Mouse (Mus musculus): ENCODE measurements around the gene Rbm46. TPM values are rescaled to one million over a fixed set of nuclear protein-coding genes. Genes with fewer than 3 reads are reported as not detected.

Rbm46 gene
- total and polyA plus RNA-seq, 3 experiments, result 0.10 to 0.16 (median 0.14) TPM

DNA sequence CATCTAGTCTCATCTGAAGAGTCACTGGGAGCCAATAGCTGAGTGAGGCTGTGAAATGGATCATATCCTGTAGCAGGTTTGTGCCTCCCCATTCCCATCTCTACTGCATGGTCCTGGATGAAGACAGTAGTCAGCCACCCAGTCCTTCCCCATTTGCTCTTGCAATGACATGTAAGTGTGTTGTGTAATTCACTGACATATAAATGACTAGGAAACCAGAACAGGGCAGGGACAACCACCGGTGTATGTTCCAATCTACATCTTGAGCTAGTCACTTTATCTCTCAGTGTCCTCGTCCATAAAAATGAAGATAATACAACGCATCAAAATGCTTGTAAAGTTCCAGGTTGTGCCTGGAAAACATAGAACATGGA lies 75.8 kb downstream of the Rbm46 start:
- TF ChIP-seq POLR2A (IDR thresholded peaks at IDR 0.05; ENCODE audit: insufficient read depth, low read depth, low read length), result no peak
- no peak for TF ChIP-seq EP300 (IDR thresholded peaks at IDR 0.05; ENCODE audit: insufficient read depth, low read depth, low read length)
- no peak for TF ChIP-seq CTCF (IDR thresholded peaks at IDR 0.05)
- H3K27ac ChIP-seq, result no peak overlapping the region
- intact Hi-C loops (cut with DNase I), result no loop called here
- DNase-seq, result no peak
- no peaks in the 10 kb centered on the region for H3K36me3 ChIP-seq (ENCODE audit: control insufficient read depth, insufficient read depth, low read length)
- H3K27me3 ChIP-seq (ENCODE audit: control insufficient read depth, insufficient read depth, low read length), result no peaks in the 10 kb centered on the region
- no peaks in the 10 kb centered on the region for H3K4me1 ChIP-seq (ENCODE audit: control insufficient read depth, insufficient read depth, low read length)
- WGBS, result 73% methylated on average over 3 of the region's 3 CpGs
- no peak overlapping the region for H3K9ac ChIP-seq (ENCODE audit: low read depth, low read length)
- H3K4me3 ChIP-seq, result no peak overlapping the region
- H3K79me2 ChIP-seq (replicated peaks; ENCODE audit: control insufficient read depth, insufficient read depth, low read length), result no peaks in the 10 kb centered on the region

DNA sequence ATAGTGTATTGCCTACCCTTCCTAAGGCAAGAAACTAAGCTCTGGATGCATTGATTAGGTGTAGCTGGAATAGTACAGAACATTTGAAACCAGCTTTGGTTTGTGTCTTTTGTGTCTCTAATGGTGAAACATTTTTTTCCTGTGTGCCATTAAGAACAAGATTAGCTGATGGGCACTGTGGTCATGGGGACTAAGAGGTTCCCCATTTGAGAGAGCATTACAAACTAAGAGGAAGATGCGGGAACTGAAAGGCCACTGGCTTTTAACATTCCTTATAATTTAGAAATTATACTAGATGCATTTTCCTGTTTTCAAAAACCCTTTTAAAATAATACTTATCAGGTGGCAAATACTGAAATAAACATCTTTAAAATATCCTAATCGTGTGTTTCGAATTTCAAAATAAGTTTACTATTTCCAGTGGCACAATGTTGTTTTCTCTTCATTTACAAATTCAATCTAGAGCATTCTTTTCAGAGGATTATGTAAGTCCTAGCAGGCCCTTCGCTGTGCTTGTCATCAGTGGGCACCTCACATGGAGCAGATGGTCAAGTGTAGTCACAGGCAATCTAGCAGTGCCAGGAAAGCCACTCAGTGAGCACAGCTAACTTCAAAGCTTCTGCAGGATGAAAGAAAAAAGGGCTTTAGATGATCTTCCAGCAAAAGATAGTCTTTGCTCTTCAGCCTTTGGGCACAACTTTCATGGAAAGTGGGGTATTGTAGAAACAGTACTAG lies 76.4 kb downstream of the Rbm46 start:
- Histone ChIP-seq H3K4me1 (ENCODE audit: control insufficient read depth, insufficient read depth, low read length) (no peaks in the 10 kb centered on the region), H3K36me3 (ENCODE audit: control insufficient read depth, insufficient read depth, low read length) (no peaks in the 10 kb centered on the region), H3K79me2 (replicated peaks; ENCODE audit: control insufficient read depth, insufficient read depth, low read length) (no peaks in the 10 kb centered on the region), H3K27ac (no peak overlapping the region), H3K4me3 (no peak overlapping the region), H3K9ac (ENCODE audit: low read depth, low read length) (no peak overlapping the region), H3K27me3 (ENCODE audit: control insufficient read depth, insufficient read depth, low read length) (no peaks in the 10 kb centered on the region)
- intact Hi-C loops (cut with DNase I), result no loop called here
- 74% methylated on average over 4 of the region's 4 CpGs for WGBS
- TF ChIP-seq EP300 (IDR thresholded peaks at IDR 0.05; ENCODE audit: insufficient read depth, low read depth, low read length), result no peak
- no peak for TF ChIP-seq CTCF (IDR thresholded peaks at IDR 0.05)
- TF ChIP-seq POLR2A (IDR thresholded peaks at IDR 0.05; ENCODE audit: insufficient read depth, low read depth, low read length), result no peak
- DNase-seq, result no peak

DNA sequence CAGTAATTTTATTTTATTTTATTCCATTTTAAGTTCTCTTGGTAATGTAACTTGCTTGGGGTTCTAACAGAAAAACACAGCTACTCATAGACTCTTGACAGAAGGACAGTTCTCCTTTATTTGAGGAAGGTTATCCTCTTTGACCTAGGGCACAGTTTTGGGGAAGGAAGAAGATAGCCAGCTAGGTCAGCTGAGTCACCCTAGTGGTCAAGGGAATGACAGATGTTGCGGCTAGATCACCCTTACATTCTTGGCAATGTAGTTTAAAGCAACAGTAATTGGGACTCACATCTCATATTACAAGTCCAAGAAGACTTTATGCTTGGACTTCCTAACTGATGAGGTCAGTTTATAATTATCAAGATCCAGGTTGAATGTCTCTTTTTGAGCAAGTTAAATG lies 82.6 kb downstream of the Rbm46 start:
- intact Hi-C loops (cut with DNase I), result no loop called here
- WGBS, result 44% methylated on average over 1 of the region's 1 CpGs
- Histone ChIP-seq H3K27me3 (ENCODE audit: control insufficient read depth, insufficient read depth, low read length) (no peaks in the 10 kb centered on the region), H3K27ac (no peak overlapping the region), H3K4me3 (no peak overlapping the region), H3K79me2 (replicated peaks; ENCODE audit: control insufficient read depth, insufficient read depth, low read length) (no peaks in the 10 kb centered on the region), H3K9ac (ENCODE audit: low read depth, low read length) (no peak overlapping the region), H3K4me1 (ENCODE audit: control insufficient read depth, insufficient read depth, low read length) (no peaks in the 10 kb centered on the region), H3K36me3 (ENCODE audit: control insufficient read depth, insufficient read depth, low read length) (no peaks in the 10 kb centered on the region)
- TF ChIP-seq POLR2A (IDR thresholded peaks at IDR 0.05; ENCODE audit: insufficient read depth, low read depth, low read length) (no peak), EP300 (IDR thresholded peaks at IDR 0.05; ENCODE audit: insufficient read depth, low read depth, low read length) (no peak), CTCF (IDR thresholded peaks at IDR 0.05) (no peak)
- DNase-seq, result no peak

DNA sequence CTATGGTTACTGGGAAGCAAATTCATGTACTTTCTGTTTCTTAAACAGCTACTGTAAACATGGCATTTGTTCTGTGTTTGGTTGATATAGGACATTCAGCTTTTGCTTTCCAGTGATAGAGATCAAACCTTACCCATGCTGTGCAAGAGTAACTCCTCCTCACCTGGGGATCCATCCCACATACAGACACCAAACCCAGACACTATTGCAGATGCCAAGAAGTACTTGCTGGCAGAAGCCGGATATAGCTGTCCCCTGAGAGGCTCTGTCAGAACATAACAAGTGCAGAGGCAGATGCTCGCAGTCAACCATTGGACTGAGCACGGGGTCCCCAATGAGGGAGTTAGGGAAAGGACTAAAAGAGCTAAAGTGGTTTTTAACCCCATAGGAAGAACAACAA lies 84.6 kb downstream of the Rbm46 start:
- Histone ChIP-seq H3K79me2 (replicated peaks; ENCODE audit: control insufficient read depth, insufficient read depth, low read length) (no peaks in the 10 kb centered on the region), H3K4me3 (no peak overlapping the region), H3K36me3 (ENCODE audit: control insufficient read depth, insufficient read depth, low read length) (no peaks in the 10 kb centered on the region), H3K9ac (ENCODE audit: low read depth, low read length) (no peak overlapping the region), H3K4me1 (ENCODE audit: control insufficient read depth, insufficient read depth, low read length) (no peaks in the 10 kb centered on the region), H3K27ac (no peak overlapping the region), H3K27me3 (ENCODE audit: control insufficient read depth, insufficient read depth, low read length) (no peaks in the 10 kb centered on the region)
- TF ChIP-seq EP300 (IDR thresholded peaks at IDR 0.05; ENCODE audit: insufficient read depth, low read depth, low read length) (no peak), CTCF (IDR thresholded peaks at IDR 0.05) (no peak), POLR2A (IDR thresholded peaks at IDR 0.05; ENCODE audit: insufficient read depth, low read depth, low read length) (no peak)
- intact Hi-C loops (cut with DNase I), result no loop called here
- DNase-seq, result no peak
- WGBS, result 75% methylated on average over 3 of the region's 3 CpGs

Other genes with a start within 250 kb of the Rbm46 start
- gene Lrat, start 27.5 kb upstream of the Rbm46 start, total RNA-seq (2021), result under 1 TPM; 0.09 to 0.23 TPM
- gene Lrat, start 27.5 kb upstream of the Rbm46 start, polyA plus RNA-seq (2012; rRNA removed), result 0.49 and 1.2 TPM in 2 replicates
- gene Fgg, start 131.2 kb upstream of the Rbm46 start, total RNA-seq (2021), result not detected
- gene Fgg, start 131.2 kb upstream of the Rbm46 start, polyA plus RNA-seq (2012; rRNA removed), result 0.10 and 1.5 TPM in 2 replicates
- gene Fga, start 149.6 kb upstream of the Rbm46 start, total RNA-seq (2021), result not detected
- 0.73 TPM in 1 of 2 replicates, not detected in the other for gene Fga, start 149.6 kb upstream of the Rbm46 start, polyA plus RNA-seq (2012; rRNA removed)
- gene Fgb, start 173.4 kb upstream of the Rbm46 start, total RNA-seq (2021), result not detected
- 0.56 TPM in 1 of 2 replicates, not detected in the other for gene Fgb, start 173.4 kb upstream of the Rbm46 start, polyA plus RNA-seq (2012; rRNA removed)
- 10 to 100 TPM; 25.6 to 27.5 TPM for gene Plrg1, start 179.0 kb upstream of the Rbm46 start, total RNA-seq (2021)
- gene Plrg1, start 179.0 kb upstream of the Rbm46 start, polyA plus RNA-seq (2012; rRNA removed), result 24.4 and 40.7 TPM in 2 replicates